Mouse (Mus musculus) forebrain, embryonic 16.5 days (tissue): ENCODE measurements around the gene Retsat. TPM values are rescaled to one million over a fixed set of nuclear protein-coding genes. Genes with fewer than 3 reads are reported as not detected.
A peak's percentile ranks its signal among the peaks of the same experiment; 100 is the strongest.

Experiments used
- ATAC-seq: fragments of 200-750 bp; cut with Nextera tagmentation; 2 replicates; pipeline ENCODE4 v1.8.0; 2017; ENCODE audit warnings: mild to moderate bottlenecking, moderate library complexity
- H3K27ac ChIP-seq: fragments of 300-500 bp; sonication (generic); 2 replicates; pipeline ENCODE4 v1.5.1; 2014; ENCODE audit warnings: low read length, control low read depth
- H3K27me3 ChIP-seq: fragments of 300-500 bp; sonication (generic); replicated peaks from 2 replicates; pipeline ENCODE4 v1.6.1; 2014; ENCODE audit warnings: low read length; ENCODE audit not compliant: control insufficient read depth, insufficient read depth
- H3K36me3 ChIP-seq: fragments of 300-500 bp; sonication (generic); 2 replicates; pipeline ENCODE4 v1.6.1; 2014; ENCODE audit not compliant: control insufficient read depth, insufficient read depth
- H3K4me1 ChIP-seq: fragments of 300-500 bp; sonication (generic); replicated peaks from 2 replicates; pipeline ENCODE4 v1.6.1; 2014; ENCODE audit warnings: low read length; ENCODE audit not compliant: control insufficient read depth, insufficient read depth
- H3K4me2 ChIP-seq: fragments of 300-500 bp; sonication (generic); 2 replicates; pipeline ENCODE4 v1.6.1; 2014; ENCODE audit warnings: mild to moderate bottlenecking, low read length, control low read depth
- H3K4me3 ChIP-seq: fragments of 300-500 bp; sonication (generic); replicated peaks from 2 replicates; pipeline ENCODE4 v1.5.1; 2014; ENCODE audit warnings: mild to moderate bottlenecking, low read length, control low read depth
- H3K9ac ChIP-seq: fragments of 300-500 bp; sonication (generic); replicated peaks from 2 replicates; pipeline ENCODE4 v1.6.1; 2014; ENCODE audit warnings: low read depth, low read length, control low read depth
- H3K9me3 ChIP-seq: fragments of 300-500 bp; sonication (generic); 2 replicates; pipeline ENCODE4 v1.6.1; 2016; ENCODE audit warnings: low read length; ENCODE audit not compliant: control insufficient read depth
- WGBS: fragments of 180-500 bp; shearing (Covaris S2); extraction: QIAGEN DNeasy Blood & Tissue Kit; methylation state at CpG from one replicate; pipeline ENCODE4 v1.1.7; 2014; 5-methylcytosine and 5-hydroxymethylcytosine counted together
- polyA plus RNA-seq: library from polyadenylated mRNA; unstranded; fragments of >200 nt; fragmentation: Nextera tagmentation; extraction: Ambion mirVana; gene quantifications from 2 replicates; pipeline ENCODE4 v1.2.1, GENCODE M21; 2015

Retsat gene
- polyA plus RNA-seq, 1 experiment from 2014 or later, result 5.0 TPM

- Histone ChIP-seq H3K4me3 (no peak overlapping the region), H3K36me3 (no peaks in the 10 kb centered on the region), H3K27ac (no peak overlapping the region), H3K4me2 (no peak overlapping the region), H3K9me3 (no peaks in the 10 kb centered on the region), H3K9ac (no peak overlapping the region), H3K27me3 (no peaks in the 10 kb centered on the region), H3K4me1 (0 out of 2 replicates have a peak, but pooled peaks cover 2% of the 10 kb centered on the region)
- 49% methylated on average over 10 of the region's 10 CpGs for WGBS
- peak; percentile 70 for ATAC-seq
Measured at GRCm38 (mm10) chr6:72647383-72647820, 49.1 kb downstream of the Retsat start.

- Histone ChIP-seq H3K9ac (no peak overlapping the region), H3K4me3 (no peak overlapping the region), H3K27ac (no peak overlapping the region), H3K4me1 (0 out of 2 replicates have a peak, but pooled peaks cover 2% of the 10 kb centered on the region), H3K4me2 (no peak overlapping the region), H3K27me3 (no peaks in the 10 kb centered on the region), H3K9me3 (no peaks in the 10 kb centered on the region), H3K36me3 (no peaks in the 10 kb centered on the region)
- WGBS, result 52% methylated on average over 12 of the region's 12 CpGs
- ATAC-seq, result no peak
Measured at GRCm38 (mm10) chr6:72648002-72648595, 49.8 kb downstream of the Retsat start.

DNA sequence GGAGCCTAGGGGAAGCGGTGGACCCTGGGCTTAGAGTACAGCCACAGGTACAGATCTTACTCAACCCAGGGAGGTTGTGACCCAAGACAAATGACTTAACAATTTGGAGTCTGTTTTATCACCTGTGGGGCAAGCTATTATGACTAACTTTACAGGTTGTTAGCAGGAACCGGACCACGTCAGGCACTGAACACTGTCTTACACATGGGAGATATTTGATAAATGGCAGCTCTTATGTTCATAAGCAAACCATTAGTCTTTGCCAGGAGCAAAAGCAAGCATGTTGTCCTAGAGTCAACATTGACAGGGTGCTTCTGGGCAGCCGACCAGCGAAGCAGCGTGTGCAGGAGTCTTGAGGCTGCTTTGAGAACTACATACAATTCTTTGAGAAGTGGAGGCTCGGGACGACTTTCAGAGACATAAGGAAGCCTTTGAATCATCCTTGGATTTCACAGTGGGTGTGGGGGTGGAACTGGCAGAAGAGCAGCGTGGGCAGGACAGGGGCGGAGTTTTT is 52.1 kb downstream of the Retsat start:
- Histone ChIP-seq H3K4me3 (no peak overlapping the region), H3K27ac (no peak overlapping the region), H3K4me2 (no peak overlapping the region), H3K9ac (no peak overlapping the region), H3K27me3 (no peaks in the 10 kb centered on the region), H3K4me1 (peaks cover 10% of the 10 kb centered on the region), H3K36me3 (no peaks in the 10 kb centered on the region), H3K9me3 (no peaks in the 10 kb centered on the region)
- ATAC-seq, result no peak
- 74% methylated on average over 10 of the region's 10 CpGs for WGBS

- H3K4me1 ChIP-seq, result peaks cover 13% of the 10 kb centered on the region
- H3K4me3 ChIP-seq, result no peak overlapping the region
- H3K4me2 ChIP-seq, result no peak overlapping the region
- no peaks in the 10 kb centered on the region for H3K9me3 ChIP-seq
- ATAC-seq, result peak; percentile 72
- no peaks in the 10 kb centered on the region for H3K36me3 ChIP-seq
- H3K9ac ChIP-seq, result no peak overlapping the region
- 26% methylated on average over 7 of the region's 7 CpGs for WGBS
- H3K27me3 ChIP-seq, result no peaks in the 10 kb centered on the region
- no peak overlapping the region for H3K27ac ChIP-seq
Measured at GRCm38 (mm10) chr6:72653419-72653818, 55.1 kb downstream of the Retsat start.

- ATAC-seq, result no peak
- no peaks in the 10 kb centered on the region for H3K9me3 ChIP-seq
- H3K27ac ChIP-seq, result no peak overlapping the region
- WGBS, result 90% methylated on average over 6 of the region's 6 CpGs
- no peak overlapping the region for H3K4me2 ChIP-seq
- no peaks in the 10 kb centered on the region for H3K36me3 ChIP-seq
- H3K4me1 ChIP-seq, result peaks cover 13% of the 10 kb centered on the region
- H3K9ac ChIP-seq, result no peak overlapping the region
- no peak overlapping the region for H3K4me3 ChIP-seq
- no peaks in the 10 kb centered on the region for H3K27me3 ChIP-seq
Measured at GRCm38 (mm10) chr6:72654355-72654754, 56.1 kb downstream of the Retsat start.

DNA sequence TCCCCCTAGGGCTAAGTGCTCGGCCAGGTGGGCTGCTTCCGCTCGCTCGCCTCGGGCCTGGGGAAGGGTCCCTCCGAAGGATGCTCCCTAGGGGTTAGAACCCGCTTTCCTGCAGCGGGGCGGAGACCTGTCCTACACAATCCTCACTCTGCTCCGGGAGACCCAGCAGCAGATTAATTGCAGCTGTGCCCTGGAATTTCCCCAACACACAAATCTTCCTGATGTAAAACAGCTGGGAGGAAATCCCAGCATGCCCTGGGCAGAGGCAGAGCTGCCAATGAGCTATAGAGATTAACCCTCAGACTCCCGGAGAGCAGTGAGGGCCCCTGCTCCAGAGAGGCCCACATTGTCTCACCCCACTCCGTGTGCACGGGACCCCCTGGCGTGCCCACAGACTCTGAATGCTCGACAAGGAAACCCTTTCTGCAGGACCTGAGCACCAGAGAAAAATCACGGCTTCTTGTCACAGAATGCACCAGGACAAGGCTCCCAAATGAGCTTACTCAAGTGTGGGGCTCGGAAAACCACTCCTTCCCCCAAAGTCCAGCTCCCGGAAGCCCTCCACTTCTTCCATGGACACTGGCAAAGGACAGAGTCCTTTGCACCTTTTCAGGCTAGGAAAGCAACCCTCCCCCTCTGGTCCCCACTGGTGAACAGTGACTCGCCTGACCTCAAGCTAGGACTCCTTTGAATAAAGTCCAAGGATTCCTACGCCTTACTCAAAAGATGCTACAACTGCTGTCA is 57.2 kb downstream of the Retsat start:
- ATAC-seq, result peak; percentile 77
- Histone ChIP-seq H3K9ac (peak overlapping the region; percentile 35; the same call in 1 of the 2 replicates), H3K27me3 (no peaks in the 10 kb centered on the region), H3K36me3 (no peaks in the 10 kb centered on the region), H3K4me1 (peaks cover 13% of the 10 kb centered on the region), H3K4me3 (peak overlapping the region; percentile 29), H3K9me3 (no peaks in the 10 kb centered on the region), H3K27ac (peak overlapping the region; percentile 60), H3K4me2 (peak overlapping the region; percentile 43)
- 42% methylated on average over 20 of the region's 20 CpGs for WGBS

GRCm38 (mm10) chr6:72656053-72656442 is 57.8 kb downstream of the Retsat start:
- no peak overlapping the region for H3K9ac ChIP-seq
- ATAC-seq, result no peak
- 89% methylated on average over 7 of the region's 7 CpGs for WGBS
- H3K4me1 ChIP-seq, result peaks cover 13% of the 10 kb centered on the region
- H3K9me3 ChIP-seq, result no peaks in the 10 kb centered on the region
- H3K27ac ChIP-seq, result no peak overlapping the region
- H3K36me3 ChIP-seq, result no peaks in the 10 kb centered on the region
- no peak overlapping the region for H3K4me2 ChIP-seq
- no peaks in the 10 kb centered on the region for H3K27me3 ChIP-seq
- no peak overlapping the region for H3K4me3 ChIP-seq

DNA sequence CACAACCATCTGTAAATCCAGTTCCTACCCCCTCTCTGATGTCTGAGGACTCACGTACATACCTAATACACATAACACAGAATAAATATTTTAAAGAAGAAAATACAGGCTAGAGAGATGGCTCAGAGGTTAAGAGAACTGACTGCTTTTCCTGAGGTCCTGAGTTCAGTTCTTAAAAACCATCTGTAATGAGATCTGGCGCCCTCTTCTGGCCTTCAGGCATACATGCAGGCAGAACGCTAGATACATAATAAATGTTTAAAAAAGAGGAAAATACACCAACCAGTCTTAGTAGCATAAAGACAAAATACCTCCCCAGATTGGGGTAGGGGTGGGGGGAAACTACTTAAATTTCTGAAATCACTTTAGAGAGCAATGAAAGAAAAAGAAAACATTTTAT is 59.7 kb downstream of the Retsat start:
- WGBS, result 66% methylated on average over 3 of the region's 3 CpGs
- H3K4me2 ChIP-seq, result no peak overlapping the region
- ATAC-seq, result no peak
- no peaks in the 10 kb centered on the region for H3K9me3 ChIP-seq
- H3K4me3 ChIP-seq, result no peak overlapping the region
- no peaks in the 10 kb centered on the region for H3K27me3 ChIP-seq
- H3K27ac ChIP-seq, result no peak overlapping the region
- no peak overlapping the region for H3K9ac ChIP-seq
- H3K36me3 ChIP-seq, result no peaks in the 10 kb centered on the region
- H3K4me1 ChIP-seq, result peaks cover 13% of the 10 kb centered on the region
